8 mouse cellular contexts compared by ENCODE assay signal in the genomic region with DNA sequence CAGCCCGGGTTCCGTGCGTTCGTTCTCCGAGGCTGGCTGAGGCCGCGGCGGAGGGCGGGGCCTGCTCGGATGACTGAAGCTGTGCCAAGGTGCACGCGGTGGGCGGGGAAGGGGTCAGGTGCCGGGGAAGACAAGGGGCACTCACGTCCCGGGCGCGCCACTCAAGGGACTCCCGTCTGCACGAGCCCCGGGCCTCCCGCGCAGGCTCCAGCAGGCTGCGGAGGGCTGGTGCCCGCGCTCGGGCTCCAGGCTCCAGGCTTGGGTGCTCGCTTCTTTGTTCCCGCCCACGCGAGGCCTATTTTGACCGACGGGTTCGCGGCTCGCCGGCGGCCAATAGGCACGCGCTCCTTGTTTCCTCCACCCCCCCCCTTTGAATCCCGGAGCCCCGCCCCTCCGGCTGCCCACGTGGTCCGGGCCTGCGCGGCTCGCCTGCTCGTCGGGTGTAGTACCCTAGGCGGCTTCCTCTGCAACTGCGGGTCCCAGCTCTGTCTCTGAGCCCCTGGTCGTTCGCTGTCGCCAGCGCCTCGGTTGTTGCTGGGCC. TPM values are rescaled to one million over a fixed set of nuclear protein-coding genes. Genes with fewer than 3 reads are reported as not detected.
A peak's percentile ranks its signal among the peaks of the same experiment; 100 is the strongest.
DNase-seq lines count a peak whose midpoint lies in the region; ATAC-seq and TF ChIP-seq lines count a peak whose summit lies in the region.

A gene (minus strand): TSS at position 63 of the 541 bp plus-strand sequence.
A gene (plus strand): TSS at position 384 of the 541 bp plus-strand sequence.

- H3K27me3 ChIP-seq in forebrain, embryonic 16.5 days (replicated peaks; ENCODE audit: control insufficient read depth, insufficient read depth, low read length) = no peaks in the 10 kb centered on the region
- no peaks in the 10 kb centered on the region for H3K27me3 ChIP-seq in lung, embryonic 15.5 days

- peak; percentile 87 for ATAC-seq in forebrain, embryonic 16.5 days
- peak; percentile 87 for ATAC-seq in lung, embryonic 15.5 days (ENCODE audit: borderline replicate concordance, extremely low read depth, low FRiP score, low TSS enrichment)

- peak within 1 kb of the TSS; percentile 99 for H3K9ac ChIP-seq in ES-E14 (ENCODE audit: insufficient read depth, low read depth, low read length, poor library complexity, severe bottlenecking)
- peak within 1 kb of the TSS; percentile 100 for H3K9ac ChIP-seq in forebrain, embryonic 16.5 days (replicated peaks; ENCODE audit: low read depth, low read length)
- peak within 1 kb of the TSS; percentile 99 for H3K9ac ChIP-seq in lung, embryonic 15.5 days

- peak within 1 kb of the TSS; percentile 89 to 96 for H3K4me3 ChIP-seq in ES-E14 (ENCODE audit: insufficient read depth in 1 of 2, low read depth in 1 of 2, low read length in 2 of 2, poor library complexity in 1 of 2, severe bottlenecking in 1 of 2)
- peak within 1 kb of the TSS; percentile 97 for H3K4me3 ChIP-seq in forebrain, embryonic 16.5 days (replicated peaks; ENCODE audit: low read length)
- peak within 1 kb of the TSS; percentile 98 for H3K4me3 ChIP-seq in lung, embryonic 15.5 days

- H3K27ac ChIP-seq in ES-E14 (ENCODE audit: insufficient read depth, low read depth, low read length, poor library complexity, severe bottlenecking) = peak within 1 kb of the TSS; percentile 87
- H3K27ac ChIP-seq in forebrain, embryonic 16.5 days (ENCODE audit: low read length) = peak within 1 kb of the TSS; percentile 100
- H3K27ac ChIP-seq in lung, embryonic 15.5 days = peak within 1 kb of the TSS; percentile 99

- under 1% methylated on average over 52 of the region's 57 CpGs for WGBS in forebrain, embryonic 16.5 days
- under 1% methylated on average over 52 of the region's 57 CpGs for WGBS in lung, embryonic 15.5 days

- intact Hi-C loops in heart, postnatal 36 days (cut with DNase I) = loop anchor here (5.0 to 10.0 kb wide), 2 partner anchors 112 to 795 kb away; no protein-coding TSS in a partner anchor

- peak; percentile 91 for DNase-seq in ES-E14 (ENCODE audit: low read depth, low spot score)
- peak; percentile 94 for DNase-seq in cerebellum, adult 11-12 months
- peak; percentile 90 to 98 for DNase-seq in heart, postnatal 36 days
- peak; percentile 93 to 95 for DNase-seq in layer of hippocampus, adult 8-10 months (ENCODE audit: low spot score in 2 of 2)
- peak; percentile 87 for DNase-seq in ovary, adult 18-20 months (ENCODE audit: low spot score)
- DNase-seq in thymus, postnatal 0 days (ENCODE audit: low spot score) = peak; percentile 96

- H3K36me3 ChIP-seq in ES-E14 (ENCODE audit: control insufficient read depth, insufficient read depth, low read length, poor library complexity, severe bottlenecking) = peaks cover 24% of the 10 kb centered on the region
- H3K36me3 ChIP-seq in forebrain, embryonic 16.5 days (ENCODE audit: control insufficient read depth, insufficient read depth) = peaks cover 7% of the 10 kb centered on the region
- H3K36me3 ChIP-seq in lung, embryonic 15.5 days = peaks cover 22% of the 10 kb centered on the region

- in situ Hi-C loops in ES-E14 (cut with MboI; ENCODE audit: low sequenced_read_pairs in 2 of 2, unreplicated experiment in 2 of 2) = no loop called here

- peak within 1 kb of the TSS; percentile 70 for H3K4me2 ChIP-seq in forebrain, embryonic 16.5 days (ENCODE audit: low read length)
- H3K4me2 ChIP-seq in lung, embryonic 15.5 days = peak within 1 kb of the TSS; percentile 83

- peaks cover 3 to 7% of the 10 kb centered on the region in 2 experiments; a peak in 1 of 4 replicates for H3K4me1 ChIP-seq in ES-E14 (ENCODE audit: control insufficient read depth in 2 of 2, insufficient read depth in 2 of 2, low read length in 2 of 2, poor library complexity in 1 of 2)
- H3K4me1 ChIP-seq in forebrain, embryonic 16.5 days (replicated peaks; ENCODE audit: control insufficient read depth, insufficient read depth, low read length) = peaks cover 46% of the 10 kb centered on the region
- peaks cover 45% of the 10 kb centered on the region for H3K4me1 ChIP-seq in lung, embryonic 15.5 days

- no peaks in the 10 kb centered on the region for H3K9me3 ChIP-seq in ES-E14 (ENCODE audit: control insufficient read depth, insufficient read depth, low read depth, low read length)
- no peaks in the 10 kb centered on the region for H3K9me3 ChIP-seq in forebrain, embryonic 16.5 days (ENCODE audit: control insufficient read depth, low read length)
- H3K9me3 ChIP-seq in lung, embryonic 15.5 days = no peaks in the 10 kb centered on the region

TF ChIP-seq in ES-E14, 5 proteins besides CTCF, POLR2A, EP300 and RAD21:
- TF ChIP-seq MAFK (IDR thresholded peaks at IDR 0.05; ENCODE audit: insufficient read depth, low read depth, low read length) (no peak), HCFC1 (IDR thresholded peaks at IDR 0.05; ENCODE audit: borderline replicate concordance, insufficient read depth, low read length) (no peak; the same call in 1 of the 2 replicates), ZNF384 (IDR thresholded peaks at IDR 0.05; ENCODE audit: low read depth, low read length) (no peak)

RNA-seq across cellular contexts. Expression of the first gene that starts in this region (rescaled TPM):
- 177 and 184 TPM in 2 replicates for total RNA-seq in ES-E14 (2012; rRNA removed)
- polyA plus RNA-seq in forebrain, embryonic 16.5 days (2015; fragmentation: Nextera tagmentation; extraction: Ambion mirVana) = 246 and 250 TPM in 2 replicates
- 10 to 100 TPM; 60.2 to 70.6 TPM for total RNA-seq in heart, postnatal 36 days (2021)
- 100 to 1,000 TPM; 182 to 223 (median 194) TPM for total RNA-seq in layer of hippocampus, adult 8-10 months (2022)
- 153 and 157 TPM in 2 replicates for polyA plus RNA-seq in lung, embryonic 15.5 days (2015; fragmentation: Nextera tagmentation; extraction: Ambion mirVana)
- polyA plus RNA-seq in thymus, postnatal 0 days (2015; fragmentation: Nextera tagmentation; extraction: Ambion mirVana) = 101 and 125 TPM in 2 replicates

RNA-seq across cellular contexts. Expression of the second gene that starts in this region (rescaled TPM):
- total RNA-seq in ES-E14 (2012; rRNA removed) = 81.5 and 88.8 TPM in 2 replicates
- 68.0 and 69.1 TPM in 2 replicates for polyA plus RNA-seq in forebrain, embryonic 16.5 days (2015; fragmentation: Nextera tagmentation; extraction: Ambion mirVana)
- 1 to 10 TPM; 6.5 to 8.6 TPM for total RNA-seq in heart, postnatal 36 days (2021)
- total RNA-seq in layer of hippocampus, adult 8-10 months (2022) = 10 to 100 TPM; 51.4 to 56.9 (median 55.1) TPM
- 48.4 and 51.1 TPM in 2 replicates for polyA plus RNA-seq in lung, embryonic 15.5 days (2015; fragmentation: Nextera tagmentation; extraction: Ambion mirVana)
- 33.9 and 35.1 TPM in 2 replicates for polyA plus RNA-seq in thymus, postnatal 0 days (2015; fragmentation: Nextera tagmentation; extraction: Ambion mirVana)

Comparison
In these comparisons a context has a peak if more than half of its experiments do, and no peak if none do; other contexts are left out.
1. Peak in every context shown above with its lines: DNase-seq, ATAC-seq, H3K4me3 ChIP-seq and H3K27ac ChIP-seq.